Mouse (Mus musculus): Measurements from ENCODE around the gene Nat8f1.
A peak's percentile ranks its signal among the peaks of the same experiment; 100 is the strongest.
"Not testable (repeated sequence)": the region's sequence is repeated elsewhere in the genome, so short reads cannot be mapped to it uniquely, and the experiment has no call there.

Gene Nat8f1

DNA sequence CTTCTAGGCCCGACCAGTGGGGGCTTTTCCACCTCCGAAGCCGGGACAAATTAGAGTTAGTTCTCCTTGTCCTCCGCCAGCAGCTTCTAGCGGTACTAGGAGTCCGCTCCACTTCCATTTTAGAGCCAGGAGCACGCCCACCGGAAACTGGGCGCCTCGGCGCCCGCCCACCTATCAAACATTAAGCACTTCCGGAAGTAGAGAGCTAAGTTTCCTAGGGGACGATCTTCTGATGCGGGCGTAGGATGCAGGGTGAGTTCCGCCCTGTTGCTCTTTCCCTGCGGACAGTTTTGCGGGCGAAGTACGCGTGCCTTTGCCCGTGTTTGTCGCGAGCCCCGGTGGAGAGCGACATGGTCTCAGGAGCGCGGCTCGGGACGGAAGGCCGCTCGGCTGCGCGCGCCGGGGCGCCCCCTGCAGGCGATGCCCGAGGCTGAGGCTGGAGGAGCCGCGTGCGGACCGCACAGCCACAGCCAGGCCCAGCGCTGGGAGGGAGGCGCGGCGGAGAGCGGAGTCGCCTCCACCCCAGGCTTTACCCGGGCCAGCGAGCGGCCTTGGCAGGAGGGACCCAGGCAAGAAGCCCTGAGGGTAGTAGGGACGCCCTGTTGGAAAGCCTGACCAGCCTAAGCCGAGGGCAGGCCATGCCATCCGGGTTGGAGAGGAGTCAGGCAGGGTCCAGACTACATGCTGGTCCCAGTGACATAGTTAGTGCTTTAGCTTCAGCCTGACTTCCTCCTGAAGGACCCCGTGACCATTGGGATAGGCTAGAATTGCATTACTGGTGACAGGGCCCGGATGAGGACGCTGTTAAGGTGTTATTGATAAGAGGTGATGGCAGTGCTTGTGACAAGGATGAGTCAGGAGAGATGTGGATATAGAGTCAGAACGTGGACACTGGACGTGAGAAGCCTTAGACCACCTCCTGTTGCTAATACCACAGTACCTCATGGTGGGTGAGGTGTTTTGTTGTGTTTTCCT lies at the start of gene Nat8f1:
Gene Nat8f1 (minus strand): TSS at position 149 of the 975 bp plus-strand sequence.
- peak; percentile 85 for DNase-seq (ENCODE audit: low spot score)

DNA sequence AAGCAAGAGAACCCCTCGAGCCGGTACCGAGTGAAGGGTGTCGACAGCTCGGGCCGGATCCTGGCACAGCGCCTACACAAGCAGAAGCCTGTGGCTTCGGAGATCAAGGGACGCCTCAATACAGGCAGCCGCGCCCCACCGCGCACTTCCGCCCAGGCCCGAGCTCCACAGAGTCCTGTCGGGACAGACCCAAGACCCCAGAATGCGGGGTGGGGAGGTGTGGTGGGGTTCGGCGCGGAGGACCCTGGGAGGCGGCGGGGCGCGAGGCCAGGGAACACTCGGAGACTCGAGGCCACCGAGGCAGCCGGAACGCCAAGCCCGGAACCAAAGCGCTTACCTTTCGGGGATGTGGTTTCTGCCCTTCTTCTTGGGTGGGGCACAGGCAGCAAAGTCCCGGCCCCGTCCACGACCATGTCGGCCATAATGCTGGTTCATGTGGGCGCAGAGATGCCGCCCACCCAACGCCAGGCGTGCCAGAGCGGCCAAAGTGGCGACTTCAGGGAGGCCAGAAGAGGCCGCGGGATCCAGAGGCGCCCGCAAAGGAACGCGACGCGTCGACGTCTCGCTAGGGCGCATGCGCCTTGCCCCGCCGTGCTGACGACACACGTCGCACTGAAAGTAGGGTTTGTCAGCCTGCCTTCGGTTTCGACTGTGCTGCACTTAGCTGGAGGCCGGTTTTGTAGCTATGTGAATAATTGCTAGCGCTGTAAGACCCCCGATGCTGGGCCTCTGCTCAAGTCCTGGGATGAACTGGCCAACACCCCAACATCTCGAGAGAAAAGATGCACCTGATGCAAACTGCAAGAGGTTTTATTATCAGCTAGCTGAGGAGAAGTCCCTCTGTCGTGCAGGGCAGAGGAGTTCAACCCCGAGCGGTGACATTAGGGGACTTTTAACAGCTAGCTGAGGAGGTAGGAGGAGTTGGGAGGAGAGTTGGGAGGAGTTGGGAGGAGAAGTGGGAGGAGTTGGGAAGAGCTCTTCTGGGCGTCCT lies 45.9 kb upstream of the Nat8f1 start, which contains the start of gene Dusp11:
Gene Dusp11 (minus strand): TSS at position 567 of the 991 bp plus-strand sequence.
- DNase-seq (ENCODE audit: low spot score), result peak; percentile 94

GRCm38 (mm10) chr6:85957581-85957980 lies 42.1 kb upstream of the Nat8f1 start:
- DNase-seq (ENCODE audit: low spot score), result peak; percentile 5

DNA sequence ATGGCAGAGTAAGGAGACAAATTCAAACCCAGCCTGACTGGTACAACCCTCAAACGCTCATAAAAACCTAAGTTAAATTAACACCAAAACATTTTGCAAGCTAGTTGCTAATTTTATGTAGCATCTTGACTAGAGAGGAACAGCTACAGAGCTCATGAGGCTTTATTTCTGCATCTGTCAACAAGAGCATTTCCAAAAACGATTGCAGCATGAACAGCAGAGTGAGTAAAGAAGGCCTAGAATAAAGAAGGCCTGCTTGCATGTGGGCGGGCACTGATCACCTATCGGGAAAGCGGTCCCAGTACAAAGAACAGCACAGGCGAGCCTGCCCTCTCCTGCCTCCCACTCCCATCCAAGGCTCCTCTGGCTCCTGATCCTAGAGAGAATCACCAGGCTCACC lies 33.1 kb upstream of the Nat8f1 start:
- DNase-seq (ENCODE audit: low spot score), result no peak

GRCm38 (mm10) chr6:85942469-85942868 lies 27.0 kb upstream of the Nat8f1 start:
- no peak for DNase-seq (ENCODE audit: low spot score)

DNA sequence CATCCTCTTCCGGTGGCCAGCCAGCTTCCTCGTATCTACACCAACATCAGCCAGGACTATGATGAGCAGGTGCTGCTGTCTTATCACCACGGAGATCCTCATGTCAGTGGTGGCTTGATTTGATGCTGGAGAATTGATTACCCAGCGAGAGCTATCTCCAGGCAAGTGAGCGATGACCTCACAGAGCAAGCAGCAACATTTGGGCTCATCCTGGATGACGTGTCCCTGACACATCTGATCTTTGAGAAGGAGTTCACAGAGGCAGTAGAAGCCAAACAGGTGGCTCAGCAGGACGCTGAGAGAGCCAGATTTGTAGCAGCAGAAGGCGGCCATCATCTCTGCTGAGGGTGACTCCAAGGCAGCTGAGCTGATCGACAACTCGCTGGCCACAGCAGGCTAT lies 23.2 kb upstream of the Nat8f1 start:
- no peak for DNase-seq (ENCODE audit: low spot score)

- peak; percentile 86 for DNase-seq (ENCODE audit: low spot score)
Observed at GRCm38 (mm10) chr6:85936508-85937465, 21.3 kb upstream of the Nat8f1 start.

DNA sequence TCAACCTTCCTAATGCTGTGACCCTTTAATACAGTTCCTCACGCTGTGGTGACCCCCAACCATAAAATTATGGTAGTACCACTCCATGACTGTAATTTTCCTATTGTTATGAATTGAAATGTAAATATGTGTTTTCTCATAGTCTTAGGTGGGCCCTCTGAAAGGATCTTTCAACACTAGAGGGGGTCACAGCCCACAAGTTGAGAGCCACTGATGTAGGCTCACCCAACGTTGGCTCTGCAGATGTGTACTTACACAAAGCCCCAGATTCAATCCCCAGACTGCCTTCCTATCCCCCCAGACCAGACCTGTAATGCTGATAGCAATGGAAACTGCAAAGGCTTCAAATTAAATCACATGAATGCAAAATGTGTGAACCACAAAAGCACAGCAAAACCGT lies 20.2 kb upstream of the Nat8f1 start:
- DNase-seq (ENCODE audit: low spot score), result no peak

- DNase-seq (ENCODE audit: low spot score), result no peak
Observed at GRCm38 (mm10) chr6:85934047-85934446, 18.6 kb upstream of the Nat8f1 start.

DNA sequence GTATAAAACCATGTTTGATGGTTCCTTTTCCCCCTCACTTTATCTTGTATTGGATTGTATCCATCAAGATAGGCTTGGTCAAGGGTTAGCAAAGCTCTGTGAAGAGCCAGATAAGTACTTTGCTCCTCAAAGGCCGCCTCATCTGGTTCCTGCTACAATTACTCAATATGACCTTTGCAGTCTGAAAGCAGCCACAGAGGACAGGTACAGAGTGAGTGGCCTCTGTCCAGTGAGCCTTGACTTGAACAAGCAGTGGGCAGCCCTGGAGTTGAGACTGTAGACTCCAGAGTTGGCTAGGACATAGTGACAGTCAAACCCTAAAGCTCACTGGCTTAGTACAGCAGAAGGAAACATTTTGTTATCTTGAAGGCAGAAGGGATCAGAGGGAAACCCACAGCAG lies 13.8 kb upstream of the Nat8f1 start:
- DNase-seq (ENCODE audit: low spot score), result no peak

DNA sequence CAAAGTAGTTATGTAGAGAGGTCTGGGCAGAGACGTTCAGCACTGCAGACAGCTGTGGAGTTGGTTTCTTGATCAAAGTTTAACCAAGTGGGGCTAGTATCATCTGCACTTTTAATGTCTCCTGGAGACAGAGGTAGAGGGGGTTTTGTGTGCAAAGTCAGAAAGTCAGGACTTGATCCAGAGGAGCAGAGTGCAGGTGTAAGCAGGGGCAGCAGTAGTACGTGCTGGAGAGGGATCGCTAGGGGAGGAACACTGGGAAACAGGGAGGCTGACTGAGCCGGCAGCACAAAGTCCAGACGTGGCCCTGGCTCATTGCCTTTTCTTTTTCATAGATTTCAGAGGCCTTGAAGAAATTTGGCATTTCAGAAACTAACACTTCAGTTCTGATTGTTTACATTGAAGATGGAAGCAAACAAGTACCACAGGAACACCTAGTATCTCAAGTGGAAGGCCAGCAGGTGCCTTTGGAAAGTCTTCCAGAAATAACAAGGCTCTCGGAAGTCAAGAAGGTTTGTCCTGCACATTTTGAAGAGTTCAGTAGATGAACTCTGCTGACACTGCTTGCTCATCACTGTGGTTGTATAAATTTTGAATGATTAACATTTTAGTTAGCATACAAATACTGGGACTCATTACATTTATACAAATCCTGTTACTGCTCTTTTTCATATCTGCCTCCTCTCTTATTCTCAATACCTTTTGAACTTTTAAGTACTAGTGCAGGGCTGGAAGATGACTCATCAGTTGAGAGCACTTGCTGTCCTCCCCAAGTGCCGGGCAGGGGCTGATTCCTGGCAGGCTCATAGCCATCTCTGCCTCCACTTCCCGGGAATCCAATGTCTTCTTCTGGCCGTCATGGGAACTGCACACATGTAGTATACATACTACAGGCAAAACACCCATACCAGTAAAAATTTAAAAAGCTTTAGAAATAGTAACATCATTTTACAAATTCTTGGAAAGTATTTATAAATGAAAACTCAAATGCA lies 12.3 kb upstream of the Nat8f1 start:
- DNase-seq (ENCODE audit: low spot score), result no peak

DNA sequence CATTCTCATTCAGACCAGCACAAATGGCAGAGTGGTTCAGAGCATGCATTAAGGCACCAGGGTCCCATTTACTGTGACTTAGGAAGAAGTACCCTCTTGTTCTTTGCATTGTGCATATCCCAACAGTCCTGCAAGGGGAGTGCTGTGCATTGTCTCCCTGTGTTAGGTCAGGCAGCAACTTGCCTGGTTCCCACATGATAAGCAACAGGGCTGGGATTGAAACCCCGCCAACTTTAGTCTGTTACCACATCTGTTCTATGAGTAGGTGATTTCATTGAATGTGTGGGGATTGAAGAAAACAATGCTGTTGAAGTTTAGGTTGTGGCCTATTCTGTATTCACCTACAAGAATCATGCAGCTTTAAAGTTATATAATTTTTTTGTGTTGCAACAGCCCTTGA lies 11.2 kb upstream of the Nat8f1 start:
- DNase-seq (ENCODE audit: low spot score), result no peak

DNA sequence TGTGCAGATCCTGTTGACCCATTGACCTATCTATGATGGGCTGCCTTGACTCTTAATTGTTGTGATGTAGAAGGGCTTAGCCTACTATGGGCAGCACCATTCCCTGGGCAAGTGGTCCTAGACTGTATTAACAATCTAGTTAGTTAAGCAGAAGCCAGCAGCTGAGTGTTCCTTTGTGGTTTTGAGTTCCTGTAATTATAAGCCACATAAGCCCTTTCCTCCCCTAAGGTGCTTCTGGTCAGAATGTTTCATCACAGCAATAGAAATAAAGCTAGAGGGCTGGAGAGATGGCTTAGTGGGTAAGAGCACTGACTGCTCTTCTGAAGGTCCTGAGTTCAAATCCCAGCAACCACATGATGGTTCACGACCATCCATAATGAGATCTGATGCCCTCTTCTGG lies 8.2 kb upstream of the Nat8f1 start:
- DNase-seq (ENCODE audit: low spot score), result no peak

DNA sequence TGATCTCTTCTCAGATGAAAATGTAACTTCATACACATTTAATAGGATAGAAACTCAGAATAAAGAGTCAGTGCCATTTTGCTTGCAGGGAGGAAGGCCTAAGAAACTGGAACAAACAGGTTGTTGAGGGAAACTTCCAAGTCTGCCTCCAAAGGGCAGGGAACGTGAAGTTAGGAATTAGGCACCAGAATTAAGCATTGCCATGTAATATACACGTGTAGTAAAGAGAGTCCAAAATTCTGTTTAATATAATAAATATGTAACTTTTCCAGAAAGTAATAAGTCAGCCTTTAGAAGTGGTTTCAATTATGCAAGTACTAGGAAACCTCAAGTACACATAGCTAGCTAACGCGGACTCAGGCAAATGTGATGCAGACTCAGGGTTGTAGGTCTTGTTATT lies 3.9 kb upstream of the Nat8f1 start:
- DNase-seq (ENCODE audit: low spot score), result no peak

DNA sequence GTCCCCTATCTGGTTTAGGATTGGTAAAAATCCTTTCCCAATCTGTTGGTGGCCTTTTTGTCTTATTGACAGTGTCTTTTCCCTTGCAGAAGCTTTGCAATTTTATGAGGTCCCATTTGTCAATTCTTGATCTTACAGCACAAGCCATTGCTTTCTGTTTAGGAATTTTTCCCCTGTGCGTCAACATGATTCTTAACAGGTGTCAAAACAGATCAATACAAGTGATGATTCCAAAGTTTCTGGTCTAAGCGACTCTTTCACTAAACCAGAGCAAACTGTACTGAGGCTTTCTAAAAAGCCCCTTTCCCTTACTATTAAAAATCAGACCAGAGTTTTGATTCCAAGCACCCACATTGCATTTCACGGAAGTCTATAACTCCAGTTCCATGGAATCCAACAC lies 2.9 kb upstream of the Nat8f1 start:
- not testable (repeated sequence) for DNase-seq (ENCODE audit: low spot score)

GRCm38 (mm10) chr6:85916596-85916995 lies 1.1 kb upstream of the Nat8f1 start:
- DNase-seq (ENCODE audit: low spot score), result no peak

GRCm38 (mm10) chr6:85915141-85915538 lies 347 bp downstream of the Nat8f1 start:
- no peak for DNase-seq (ENCODE audit: low spot score)

GRCm38 (mm10) chr6:85911587-85911986 lies 3.9 kb downstream of the Nat8f1 start, which contains the start of gene Tprkb:
Gene Tprkb, plus strand, starts transcription at chr6:85911865.
- DNase-seq (ENCODE audit: low spot score), result no peak

DNA sequence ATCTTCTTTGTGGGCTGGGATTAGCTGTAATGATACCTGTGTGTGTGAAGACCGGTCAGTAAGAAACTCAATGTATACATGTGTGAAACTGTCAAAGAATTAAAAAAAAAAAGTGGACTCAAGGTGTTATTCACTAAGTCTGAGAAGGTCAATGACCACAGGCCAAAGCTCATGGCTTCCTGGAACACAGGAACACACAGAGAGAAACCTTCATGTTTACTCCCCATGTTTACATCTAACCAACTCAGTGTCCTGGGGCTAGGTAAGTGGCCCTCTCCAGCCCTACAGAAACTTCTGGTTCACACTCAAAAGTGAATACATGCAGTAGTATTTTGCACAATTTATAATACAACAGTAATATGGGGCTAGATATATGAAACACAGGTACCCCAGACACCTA lies 5.8 kb downstream of the Nat8f1 start:
- no peak for DNase-seq (ENCODE audit: low spot score)

- DNase-seq (ENCODE audit: low spot score), result no peak
Observed at GRCm38 (mm10) chr6:85908341-85908740, 7.1 kb downstream of the Nat8f1 start.

All from testis, postnatal 10 days (tissue).